Mouse (Mus musculus) stomach, adult 2 months (tissue): Measurements from ENCODE around the gene Tbc1d22a. TPM values are rescaled to one million over a fixed set of nuclear protein-coding genes. Genes with fewer than 3 reads are reported as not detected.

Source experiments
- polyA plus RNA-seq: library from polyadenylated mRNA; depleted of rRNA; stranded (reverse); fragments of >200 nt; gene quantifications from 2 replicates; pipeline ENCODE4 v1.2.3, GENCODE M21; 2012; rRNA removed

Gene Tbc1d22a
- polyA plus RNA-seq = 13.1 and 13.7 TPM in 2 replicates

GRCm38 (mm10) chr15:86213753-86214548 lies at the start of gene Tbc1d22a:
Gene Tbc1d22a, plus strand, starts transcription at chr15:86214459.

GRCm38 (mm10) chr15:86185689-86186569 lies 28.3 kb upstream of the Tbc1d22a start, which contains the start of gene Cerk:
Gene Cerk, minus strand, starts transcription at chr15:86186141.

Other genes starting within 250 kb of the Tbc1d22a start
- 8.3 and 10.3 TPM in 2 replicates for gene Celsr1, start 180.7 kb upstream of the Tbc1d22a start, polyA plus RNA-seq
- 21.1 and 28.4 TPM in 2 replicates for gene Gramd4, start 156.8 kb upstream of the Tbc1d22a start, polyA plus RNA-seq
- 9.8 and 11.5 TPM in 2 replicates for gene Cerk, start 28.3 kb upstream of the Tbc1d22a start, polyA plus RNA-seq